ENCODE assay signal across 23 mouse cellular contexts in the genomic region with DNA sequence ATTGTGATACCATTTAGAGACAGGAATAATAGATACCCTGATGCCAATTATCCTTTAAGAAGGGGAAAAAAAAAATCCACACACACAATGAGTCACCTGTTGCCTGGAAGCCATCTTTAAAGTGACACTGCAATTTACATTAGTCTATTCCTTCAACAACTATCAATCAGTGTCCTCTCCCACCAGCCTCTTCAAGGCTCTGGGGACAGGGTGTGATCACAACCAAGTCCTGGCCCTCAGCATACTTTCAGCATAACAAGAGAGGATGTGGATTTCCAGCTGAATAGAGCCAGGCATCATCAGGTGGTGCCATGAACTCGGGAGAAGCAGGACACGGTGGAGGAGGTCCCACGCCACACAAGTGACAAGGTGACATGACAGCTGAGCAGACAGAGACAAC.
A peak's percentile ranks its signal among the peaks of the same experiment; 100 is the strongest.
DNase-seq lines count a peak whose midpoint lies in the region; ATAC-seq and TF ChIP-seq lines count a peak whose summit lies in the region.
"Had no signal": no experiment of that assay in that cellular context is flagged by ENCODE, and none has a peak within 500 bp of the region (broad histone marks: within the 10 kb centered on the region; RNA-seq: fewer than 3 reads in every experiment).

No protein-coding gene starts in this region.

- no peak for DNase-seq in forebrain, embryonic 10.5 days (ENCODE audit: extremely low spot score, low spot score)
- no peak for DNase-seq in forebrain, postnatal 0 days
- peak; percentile 52 for DNase-seq in MN1 (ENCODE audit: low spot score)
- no peak for DNase-seq in left cerebral cortex, postnatal 10 days (ENCODE audit: extremely low spot score in 1 of 2, low spot score in 2 of 2)
- DNase-seq: adrenal gland, adult 2 months; adrenal gland, postnatal 14 days; B cell, adult 2 months; cerebellum, adult 11-12 months; cerebellum, adult 8-10 months; cerebellum, postnatal 36 days; embryo, embryonic 11 days; kidney, adult 18-20 months had no signal

- no peak overlapping the region for H3K9ac ChIP-seq in forebrain, postnatal 0 days
- no peak overlapping the region for H3K9ac ChIP-seq in hindbrain, embryonic 13.5 days
- H3K9ac ChIP-seq in hindbrain, embryonic 12.5 days, result no peak overlapping the region
- H3K9ac ChIP-seq in midbrain, embryonic 13.5 days (replicated peaks), result no peak overlapping the region
- H3K9ac ChIP-seq: forebrain, embryonic 12.5 days; forebrain, embryonic 15.5 days; hindbrain, embryonic 14.5 days had no signal

- ATAC-seq in forebrain, postnatal 0 days, result no peak
- no peak for ATAC-seq in hindbrain, embryonic 13.5 days (ENCODE audit: low FRiP score)
- ATAC-seq in hindbrain, embryonic 12.5 days (ENCODE audit: low FRiP score), result no peak
- ATAC-seq in midbrain, embryonic 13.5 days, result no peak
- ATAC-seq: forebrain, embryonic 15.5 days; hindbrain, postnatal 0 days; inflammation-experienced regulatory T-cells, adult 6 months; intestine, embryonic 16.5 days had no signal

- WGBS in forebrain, embryonic 10.5 days, result 79% methylated on average over 3 of the region's 3 CpGs
- 50% methylated on average over 3 of the region's 3 CpGs for WGBS in forebrain, postnatal 0 days
- 56% methylated on average over 3 of the region's 3 CpGs for WGBS in hindbrain, embryonic 13.5 days
- whole genome bisulfite sequencing in hindbrain, embryonic 12.5 days, result 52% methylated on average over 3 of the region's 3 CpGs
- WGBS in midbrain, embryonic 13.5 days, result 51% methylated on average over 3 of the region's 3 CpGs

- no peak overlapping the region for H3K4me3 ChIP-seq in forebrain, embryonic 10.5 days
- H3K4me3 ChIP-seq in forebrain, postnatal 0 days (ENCODE audit: low read depth, low read length), result no peak overlapping the region
- no peak overlapping the region for H3K4me3 ChIP-seq in hindbrain, embryonic 13.5 days
- no peak overlapping the region for H3K4me3 ChIP-seq in hindbrain, embryonic 12.5 days
- no peak overlapping the region for H3K4me3 ChIP-seq in midbrain, embryonic 13.5 days (replicated peaks)
- H3K4me3 ChIP-seq: forebrain, embryonic 12.5 days; forebrain, embryonic 15.5 days had no signal

- H3K27ac ChIP-seq in forebrain, embryonic 10.5 days, result 0 out of 2 replicates have a peak overlapping the region, but pooled peaks have one; percentile 11
- H3K27ac ChIP-seq in forebrain, postnatal 0 days (ENCODE audit: low read depth, low read length), result no peak overlapping the region
- H3K27ac ChIP-seq in hindbrain, embryonic 13.5 days, result peak overlapping the region; percentile 20; the same call in 1 of the 2 replicates
- no peak overlapping the region for H3K27ac ChIP-seq in hindbrain, embryonic 12.5 days
- no peak overlapping the region for H3K27ac ChIP-seq in midbrain, embryonic 13.5 days
- H3K27ac ChIP-seq: forebrain, embryonic 12.5 days; forebrain, embryonic 15.5 days; hindbrain, embryonic 14.5 days; hindbrain, postnatal 0 days had no signal

- H3K4me1 ChIP-seq in forebrain, embryonic 10.5 days, result peaks cover 68% of the 10 kb centered on the region
- H3K4me1 ChIP-seq in forebrain, postnatal 0 days (ENCODE audit: insufficient read depth), result no peaks in the 10 kb centered on the region
- H3K4me1 ChIP-seq in hindbrain, embryonic 13.5 days (replicated peaks), result peaks cover 73% of the 10 kb centered on the region
- peaks cover 57% of the 10 kb centered on the region for H3K4me1 ChIP-seq in hindbrain, embryonic 12.5 days
- H3K4me1 ChIP-seq in midbrain, embryonic 13.5 days (replicated peaks), result peaks cover 60% of the 10 kb centered on the region

- no peak overlapping the region for H3K4me2 ChIP-seq in forebrain, postnatal 0 days (ENCODE audit: low read depth)
- H3K4me2 ChIP-seq in hindbrain, embryonic 13.5 days, result no peak overlapping the region
- H3K4me2 ChIP-seq in hindbrain, embryonic 12.5 days (replicated peaks), result no peak overlapping the region
- H3K4me2 ChIP-seq in midbrain, embryonic 13.5 days (replicated peaks), result no peak overlapping the region
- H3K4me2 ChIP-seq: forebrain, embryonic 12.5 days; forebrain, embryonic 15.5 days; heart, embryonic 11.5 days; hindbrain, embryonic 14.5 days had no signal

- H3K36me3 ChIP-seq in forebrain, embryonic 10.5 days (replicated peaks), result 0 out of 2 replicates have a peak, but pooled peaks cover 7% of the 10 kb centered on the region
- H3K36me3 ChIP-seq in forebrain, postnatal 0 days (ENCODE audit: insufficient read depth), result no peaks in the 10 kb centered on the region
- no peaks in the 10 kb centered on the region for H3K36me3 ChIP-seq in hindbrain, embryonic 13.5 days
- no peaks in the 10 kb centered on the region for H3K36me3 ChIP-seq in hindbrain, embryonic 12.5 days
- no peaks in the 10 kb centered on the region for H3K36me3 ChIP-seq in midbrain, embryonic 13.5 days
- H3K36me3 ChIP-seq: forebrain, embryonic 12.5 days; forebrain, embryonic 15.5 days had no signal

- H3K9me3 ChIP-seq in forebrain, embryonic 10.5 days, result no peaks in the 10 kb centered on the region
- no peaks in the 10 kb centered on the region for H3K9me3 ChIP-seq in forebrain, postnatal 0 days (ENCODE audit: low read length)
- H3K9me3 ChIP-seq in hindbrain, embryonic 13.5 days, result no peaks in the 10 kb centered on the region
- H3K9me3 ChIP-seq in hindbrain, embryonic 12.5 days (replicated peaks), result no peaks in the 10 kb centered on the region
- no peaks in the 10 kb centered on the region for H3K9me3 ChIP-seq in midbrain, embryonic 13.5 days
- H3K9me3 ChIP-seq: forebrain, embryonic 12.5 days; forebrain, embryonic 15.5 days had no signal

- H3K27me3 ChIP-seq in forebrain, embryonic 10.5 days (ENCODE audit: poor library complexity, severe bottlenecking), result no peaks in the 10 kb centered on the region
- no peaks in the 10 kb centered on the region for H3K27me3 ChIP-seq in forebrain, postnatal 0 days (ENCODE audit: insufficient read depth, low read length)
- H3K27me3 ChIP-seq in hindbrain, embryonic 13.5 days, result no peaks in the 10 kb centered on the region
- H3K27me3 ChIP-seq in hindbrain, embryonic 12.5 days, result no peaks in the 10 kb centered on the region
- H3K27me3 ChIP-seq in midbrain, embryonic 13.5 days, result no peaks in the 10 kb centered on the region
- H3K27me3 ChIP-seq: CH12.LX; forebrain, embryonic 12.5 days; forebrain, embryonic 15.5 days had no signal

- TF ChIP-seq CTCF in forebrain, postnatal 0 days (IDR thresholded peaks at IDR 0.05; ENCODE audit: low read depth), result no peak

- intact Hi-C loops in left cerebral cortex, postnatal 10 days (cut with DNase I), result no loop called here

Comparison
In these comparisons a context has a peak if more than half of its experiments do, and no peak if none do; other contexts are left out.
1. H3K27ac ChIP-seq: peak in forebrain, embryonic 10.5 days (single experiment) and hindbrain, embryonic 13.5 days (single experiment); none in forebrain, postnatal 0 days (single experiment), hindbrain, embryonic 12.5 days (single experiment) and midbrain, embryonic 13.5 days (single experiment).